Mouse (Mus musculus): ENCODE data around the gene Ctdnep1. TPM values are rescaled to one million over a fixed set of nuclear protein-coding genes. Genes with fewer than 3 reads are reported as not detected.

Gene Ctdnep1
- polyA plus RNA-seq (2012; rRNA removed), result 98.1 and 110 TPM in 2 replicates

GRCm38 (mm10) chr11:69981141-69981762 is at the start of gene Ctdnep1:
TSS of gene Ctdnep1 (plus strand) at chr11:69981156.
- no peak for DNase-seq (ENCODE audit: low read depth)
- TF ChIP-seq CTCF (IDR thresholded peaks at IDR 0.05; ENCODE audit: borderline replicate concordance, extremely low read depth, insufficient read depth, insufficient read length), result no peak
- TF ChIP-seq POLR2A (IDR thresholded peaks at IDR 0.05; ENCODE audit: borderline replicate concordance, extremely low read depth, insufficient read depth, insufficient read length, poor library complexity, severe bottlenecking), result no peak

- TF ChIP-seq CTCF (IDR thresholded peaks at IDR 0.05; ENCODE audit: borderline replicate concordance, extremely low read depth, insufficient read depth, insufficient read length), result no peak
- no peak for TF ChIP-seq POLR2A (IDR thresholded peaks at IDR 0.05; ENCODE audit: borderline replicate concordance, extremely low read depth, insufficient read depth, insufficient read length, poor library complexity, severe bottlenecking)
- DNase-seq (ENCODE audit: low read depth), result no peak
Observed at GRCm38 (mm10) chr11:69931769-69932168, 49.2 kb upstream of the Ctdnep1 start.

- peak; percentile 36 for DNase-seq (ENCODE audit: low read depth)
- TF ChIP-seq POLR2A (IDR thresholded peaks at IDR 0.05; ENCODE audit: borderline replicate concordance, extremely low read depth, insufficient read depth, insufficient read length, poor library complexity, severe bottlenecking) (no peak), CTCF (IDR thresholded peaks at IDR 0.05; ENCODE audit: borderline replicate concordance, extremely low read depth, insufficient read depth, insufficient read length) (peak; percentile 24; the same call in 1 of the 2 replicates)
Observed at GRCm38 (mm10) chr11:69932254-69932653, 48.7 kb upstream of the Ctdnep1 start.

GRCm38 (mm10) chr11:69933066-69933465 is 47.9 kb upstream of the Ctdnep1 start:
- DNase-seq (ENCODE audit: low read depth), result no peak
- TF ChIP-seq POLR2A (IDR thresholded peaks at IDR 0.05; ENCODE audit: borderline replicate concordance, extremely low read depth, insufficient read depth, insufficient read length, poor library complexity, severe bottlenecking) (no peak), CTCF (IDR thresholded peaks at IDR 0.05; ENCODE audit: borderline replicate concordance, extremely low read depth, insufficient read depth, insufficient read length) (no peak)

- no peak for TF ChIP-seq POLR2A (IDR thresholded peaks at IDR 0.05; ENCODE audit: borderline replicate concordance, extremely low read depth, insufficient read depth, insufficient read length, poor library complexity, severe bottlenecking)
- peak; percentile 93 for TF ChIP-seq CTCF (IDR thresholded peaks at IDR 0.05; ENCODE audit: borderline replicate concordance, extremely low read depth, insufficient read depth, insufficient read length)
Observed at GRCm38 (mm10) chr11:69934169-69934568, 46.8 kb upstream of the Ctdnep1 start.

GRCm38 (mm10) chr11:69934681-69935080 is 46.3 kb upstream of the Ctdnep1 start:
- TF ChIP-seq POLR2A (IDR thresholded peaks at IDR 0.05; ENCODE audit: borderline replicate concordance, extremely low read depth, insufficient read depth, insufficient read length, poor library complexity, severe bottlenecking), result no peak
- TF ChIP-seq CTCF (IDR thresholded peaks at IDR 0.05; ENCODE audit: borderline replicate concordance, extremely low read depth, insufficient read depth, insufficient read length), result no peak

More at GRCm38 (mm10) chr11:69934169-69934568, 46.8 kb upstream of the Ctdnep1 start:
- peak; percentile 90 for DNase-seq (ENCODE audit: low read depth)

GRCm38 (mm10) chr11:69935137-69935879 is 45.6 kb upstream of the Ctdnep1 start, which contains the start of gene Ybx2:
TSS of gene Ybx2 (plus strand) at chr11:69935796.
- DNase-seq (ENCODE audit: low read depth), result peak; percentile 98
- no peak for TF ChIP-seq CTCF (IDR thresholded peaks at IDR 0.05; ENCODE audit: borderline replicate concordance, extremely low read depth, insufficient read depth, insufficient read length)
- peak; percentile 30; the same call in 1 of the 2 replicates for TF ChIP-seq POLR2A (IDR thresholded peaks at IDR 0.05; ENCODE audit: borderline replicate concordance, extremely low read depth, insufficient read depth, insufficient read length, poor library complexity, severe bottlenecking)

More at GRCm38 (mm10) chr11:69934681-69935080, 46.3 kb upstream of the Ctdnep1 start:
- DNase-seq (ENCODE audit: low read depth), result no peak

- no peak for DNase-seq (ENCODE audit: low read depth)
- TF ChIP-seq CTCF (IDR thresholded peaks at IDR 0.05; ENCODE audit: borderline replicate concordance, extremely low read depth, insufficient read depth, insufficient read length), result no peak
- no peak for TF ChIP-seq POLR2A (IDR thresholded peaks at IDR 0.05; ENCODE audit: borderline replicate concordance, extremely low read depth, insufficient read depth, insufficient read length, poor library complexity, severe bottlenecking)
Observed at GRCm38 (mm10) chr11:69936156-69936555, 44.8 kb upstream of the Ctdnep1 start.

GRCm38 (mm10) chr11:69936714-69937347 is 44.1 kb upstream of the Ctdnep1 start:
- DNase-seq (ENCODE audit: low read depth), result no peak
- TF ChIP-seq CTCF (IDR thresholded peaks at IDR 0.05; ENCODE audit: borderline replicate concordance, extremely low read depth, insufficient read depth, insufficient read length), result no peak
- no peak for TF ChIP-seq POLR2A (IDR thresholded peaks at IDR 0.05; ENCODE audit: borderline replicate concordance, extremely low read depth, insufficient read depth, insufficient read length, poor library complexity, severe bottlenecking)

GRCm38 (mm10) chr11:69937385-69937784 is 43.6 kb upstream of the Ctdnep1 start:
- DNase-seq (ENCODE audit: low read depth), result no peak

GRCm38 (mm10) chr11:69937834-69938233 is 43.1 kb upstream of the Ctdnep1 start:
- TF ChIP-seq CTCF (IDR thresholded peaks at IDR 0.05; ENCODE audit: borderline replicate concordance, extremely low read depth, insufficient read depth, insufficient read length) (no peak), POLR2A (IDR thresholded peaks at IDR 0.05; ENCODE audit: borderline replicate concordance, extremely low read depth, insufficient read depth, insufficient read length, poor library complexity, severe bottlenecking) (no peak)
- DNase-seq (ENCODE audit: low read depth), result no peak

More at GRCm38 (mm10) chr11:69937385-69937784, 43.6 kb upstream of the Ctdnep1 start:
- TF ChIP-seq CTCF (IDR thresholded peaks at IDR 0.05; ENCODE audit: borderline replicate concordance, extremely low read depth, insufficient read depth, insufficient read length) (no peak), POLR2A (IDR thresholded peaks at IDR 0.05; ENCODE audit: borderline replicate concordance, extremely low read depth, insufficient read depth, insufficient read length, poor library complexity, severe bottlenecking) (no peak)
